Mouse (Mus musculus) midbrain, embryonic 11.5 days (tissue): Measurements from ENCODE around the gene Lix1. TPM values are rescaled to one million over a fixed set of nuclear protein-coding genes. Genes with fewer than 3 reads are reported as not detected.
"Not testable (repeated sequence)": the region's sequence is repeated elsewhere in the genome, so short reads cannot be mapped to it uniquely, and the experiment has no call there.

Source experiments
- ATAC-seq: fragments of 200-750 bp; cut with Nextera tagmentation; 2 replicates; pipeline ENCODE4 v1.8.0; 2017; ENCODE audit warnings: moderate TSS enrichment, moderate library complexity; ENCODE audit not compliant: low FRiP score
- DNase-seq: peaks from one replicate; pipeline ENCODE4 v3.0.0; 2015; ENCODE audit warnings: low spot score; ENCODE audit errors: missing footprints
- H3K27ac ChIP-seq: fragments of 300-500 bp; sonication (generic); 2 replicates; pipeline ENCODE4 v1.5.1; 2014; ENCODE audit warnings: low read depth, low read length
- H3K27me3 ChIP-seq: fragments of 300-500 bp; sonication (generic); 2 replicates; pipeline ENCODE4 v1.6.1; 2014; ENCODE audit warnings: mild to moderate bottlenecking, low read length, moderate library complexity, mixed read lengths; ENCODE audit not compliant: control insufficient read depth, insufficient read depth
- H3K36me3 ChIP-seq: fragments of 300-500 bp; sonication (generic); 2 replicates; pipeline ENCODE4 v1.6.1; 2014; ENCODE audit warnings: mild to moderate bottlenecking, low read length, moderate library complexity, mixed read lengths; ENCODE audit not compliant: control insufficient read depth, insufficient read depth
- H3K4me1 ChIP-seq: fragments of 300-500 bp; sonication (generic); 2 replicates; pipeline ENCODE4 v1.6.1; 2014; ENCODE audit warnings: low read length; ENCODE audit not compliant: control insufficient read depth, insufficient read depth
- H3K4me2 ChIP-seq: fragments of 300-500 bp; sonication (generic); 2 replicates; pipeline ENCODE4 v1.6.1; 2014; ENCODE audit warnings: mild to moderate bottlenecking, moderate library complexity
- H3K4me3 ChIP-seq: fragments of 300-500 bp; sonication (generic); 2 replicates; pipeline ENCODE4 v1.5.1; 2014; ENCODE audit warnings: low read depth, low read length
- H3K9ac ChIP-seq: fragments of 300-500 bp; sonication (generic); 2 replicates; pipeline ENCODE4 v1.6.1; 2014; ENCODE audit warnings: low read length
- H3K9me3 ChIP-seq: fragments of 300-500 bp; sonication (generic); 2 replicates; pipeline ENCODE4 v1.6.1; 2016; ENCODE audit warnings: low read length; ENCODE audit not compliant: control insufficient read depth
- WGBS: fragments of 180-500 bp; shearing (Covaris S2); extraction: QIAGEN DNeasy Blood & Tissue Kit; methylation state at CpG from one replicate; pipeline ENCODE4 v1.1.7; 2014; 5-methylcytosine and 5-hydroxymethylcytosine counted together
- polyA plus RNA-seq: library from polyadenylated mRNA; unstranded; fragments of >200 nt; fragmentation: Nextera tagmentation; extraction: Ambion mirVana; gene quantifications from 2 replicates; pipeline ENCODE4 v1.2.1, GENCODE M21; 2014

Gene Lix1
- polyA plus RNA-seq, 1 experiment from 2014 or later, result 46.9 TPM

DNA sequence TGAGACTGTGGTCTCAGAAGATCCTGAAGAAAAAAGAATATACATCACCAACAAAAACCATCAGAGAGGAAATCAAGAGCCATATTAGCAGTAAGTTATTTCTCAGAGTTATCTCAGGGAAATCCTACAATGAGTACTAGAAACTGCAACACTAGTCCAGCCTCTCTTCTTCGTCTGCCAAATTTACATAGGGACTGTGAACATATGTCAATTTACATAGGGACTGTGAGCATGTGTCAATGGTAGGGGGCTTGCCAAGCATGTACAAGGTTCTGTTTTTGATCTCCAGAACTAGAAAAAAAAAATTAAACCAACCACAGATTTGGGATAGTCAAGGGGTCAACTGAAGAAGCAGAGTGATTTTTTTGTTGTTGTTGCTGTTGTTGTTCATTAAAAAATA, 48.6 kb downstream of the Lix1 start:
- H3K4me2 ChIP-seq, result no peak overlapping the region
- WGBS, result 85% methylated on average over 1 of the region's 1 CpGs
- H3K9me3 ChIP-seq, result no peaks in the 10 kb centered on the region
- H3K9ac ChIP-seq, result no peak overlapping the region
- no peaks in the 10 kb centered on the region for H3K27me3 ChIP-seq
- no peak for DNase-seq
- ATAC-seq, result no peak
- no peaks in the 10 kb centered on the region for H3K36me3 ChIP-seq
- peaks cover 19% of the 10 kb centered on the region for H3K4me1 ChIP-seq
- no peak overlapping the region for H3K4me3 ChIP-seq
- no peak overlapping the region for H3K27ac ChIP-seq

DNA sequence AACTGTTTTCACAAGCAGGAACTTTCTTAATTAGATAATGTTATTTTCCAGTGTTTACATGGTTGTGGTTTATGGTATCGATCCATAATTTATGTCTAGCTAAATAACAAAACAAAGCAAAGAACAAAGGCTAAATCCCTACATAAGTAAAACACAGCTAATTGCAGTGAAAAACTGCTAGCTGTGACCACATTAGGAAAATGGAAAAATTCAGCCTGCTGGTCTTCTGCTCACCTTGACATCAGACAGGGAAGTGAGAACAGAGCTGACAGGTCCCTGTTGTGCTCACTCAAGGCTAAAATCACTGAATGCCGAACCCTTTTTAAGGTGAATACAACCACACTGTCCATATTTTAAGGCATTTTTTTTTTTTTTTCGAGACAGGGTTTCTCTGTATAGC, 50.1 kb downstream of the Lix1 start:
- H3K36me3 ChIP-seq, result no peaks in the 10 kb centered on the region
- WGBS, result 95% methylated on average over 3 of the region's 3 CpGs
- peaks cover 19% of the 10 kb centered on the region for H3K4me1 ChIP-seq
- H3K27ac ChIP-seq, result no peak overlapping the region
- H3K4me2 ChIP-seq, result no peak overlapping the region
- DNase-seq (peak; percentile 73), ATAC-seq (no peak)
- H3K9me3 ChIP-seq, result no peaks in the 10 kb centered on the region
- no peak overlapping the region for H3K4me3 ChIP-seq
- no peaks in the 10 kb centered on the region for H3K27me3 ChIP-seq
- H3K9ac ChIP-seq, result no peak overlapping the region

DNA sequence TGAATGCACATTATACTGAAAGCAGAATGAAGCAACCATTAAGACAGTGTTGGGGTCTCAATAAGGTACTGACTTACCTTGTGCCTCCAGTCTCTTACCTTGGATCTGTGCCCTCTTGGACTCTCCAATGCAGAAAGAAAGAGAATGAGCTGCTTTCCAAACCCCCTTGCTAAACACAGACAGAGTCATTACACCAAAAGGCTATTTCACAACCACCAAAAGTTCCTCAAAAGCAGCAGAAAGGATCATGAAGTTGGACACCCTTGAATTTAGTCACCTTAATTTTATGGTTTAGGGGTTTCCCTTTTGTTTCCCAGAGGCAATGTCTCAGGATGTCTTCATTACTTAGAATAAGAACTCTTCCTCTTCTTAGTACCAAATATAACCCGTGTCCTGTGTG, 52.1 kb downstream of the Lix1 start:
- no peak for ATAC-seq
- no peaks in the 10 kb centered on the region for H3K9me3 ChIP-seq
- peak; percentile 2 for DNase-seq
- H3K4me1 ChIP-seq, result peaks cover 4% of the 10 kb centered on the region; the same call in 1 of the 2 replicates
- H3K9ac ChIP-seq, result no peak overlapping the region
- H3K4me3 ChIP-seq, result no peak overlapping the region
- H3K4me2 ChIP-seq, result no peak overlapping the region
- no peak overlapping the region for H3K27ac ChIP-seq
- H3K36me3 ChIP-seq, result no peaks in the 10 kb centered on the region
- WGBS, result 92% methylated on average over 1 of the region's 1 CpGs
- no peaks in the 10 kb centered on the region for H3K27me3 ChIP-seq

DNA sequence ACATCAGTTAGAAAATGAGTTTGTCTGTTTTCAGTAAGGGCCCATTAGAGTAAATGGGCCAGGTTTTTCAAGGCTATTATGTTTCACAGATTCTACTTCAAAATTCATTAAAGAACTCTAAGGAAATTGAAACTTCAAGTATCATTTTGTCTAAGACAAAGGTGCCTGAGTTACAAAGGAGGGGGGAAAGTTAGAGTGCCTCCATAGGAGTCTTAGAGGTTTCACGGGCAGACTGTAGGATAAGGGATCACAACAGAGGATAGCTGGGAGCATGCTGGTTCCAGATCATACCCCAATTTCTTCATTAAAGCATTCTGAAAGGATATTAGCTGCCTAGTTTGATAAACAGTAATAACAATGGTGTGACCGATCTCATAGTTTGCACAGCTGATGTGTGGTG, 83.3 kb downstream of the Lix1 start:
- Histone ChIP-seq H3K4me2 (no peak overlapping the region), H3K4me1 (no peaks in the 10 kb centered on the region), H3K27ac (no peak overlapping the region), H3K9ac (no peak overlapping the region), H3K4me3 (no peak overlapping the region), H3K36me3 (no peaks in the 10 kb centered on the region), H3K27me3 (no peaks in the 10 kb centered on the region), H3K9me3 (no peaks in the 10 kb centered on the region)
- DNase-seq, result peak; percentile 19
- WGBS, result 72% methylated on average over 2 of the region's 2 CpGs
- no peak for ATAC-seq

DNA sequence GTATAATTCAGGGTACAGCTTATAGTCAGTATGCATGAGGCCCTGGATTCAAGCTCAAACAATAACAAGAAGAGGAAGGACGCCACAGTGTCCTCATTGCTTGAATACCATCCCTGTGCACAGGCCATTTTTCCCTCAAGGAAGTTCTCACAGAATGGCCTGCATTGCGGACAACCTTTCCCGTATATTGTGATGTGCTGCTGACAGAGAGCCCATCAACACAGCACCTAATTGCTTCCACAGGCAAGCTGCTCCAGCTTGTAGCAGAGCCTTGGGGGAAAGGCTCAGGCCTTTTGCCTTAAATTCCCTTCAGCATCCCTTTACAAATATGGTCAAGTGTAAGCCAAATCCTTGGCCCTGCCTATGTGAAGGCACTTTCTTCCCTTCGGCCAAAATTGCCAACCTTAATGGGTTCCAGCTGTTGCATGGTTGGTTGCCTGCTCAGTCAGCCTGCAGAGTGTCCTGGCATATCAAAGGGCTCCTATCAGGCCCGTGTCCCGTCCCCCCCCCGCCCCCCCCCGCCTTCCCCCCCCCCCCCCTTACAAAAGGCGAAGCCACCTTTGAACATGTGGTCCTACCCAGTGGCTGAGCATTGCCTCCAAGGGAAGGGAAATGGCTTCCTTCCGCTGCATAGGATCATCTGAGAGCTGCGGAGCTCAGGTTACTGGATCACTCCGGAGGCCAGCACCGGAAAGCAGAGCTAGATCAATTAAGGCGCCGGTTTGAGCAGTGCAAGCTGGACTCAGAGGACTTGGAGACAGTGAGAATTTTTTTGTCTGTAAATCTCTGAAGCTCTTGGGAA, 88.5 kb downstream of the Lix1 start:
- no peaks in the 10 kb centered on the region for H3K9me3 ChIP-seq
- no peaks in the 10 kb centered on the region for H3K27me3 ChIP-seq
- H3K4me3 ChIP-seq, result no peak overlapping the region
- no peak overlapping the region for H3K27ac ChIP-seq
- ATAC-seq (no peak), DNase-seq (peak; percentile 84)
- WGBS, result 58% methylated on average over 14 of the region's 15 CpGs
- H3K9ac ChIP-seq, result no peak overlapping the region
- H3K4me1 ChIP-seq, result no peaks in the 10 kb centered on the region
- no peaks in the 10 kb centered on the region for H3K36me3 ChIP-seq
- no peak overlapping the region for H3K4me2 ChIP-seq

DNA sequence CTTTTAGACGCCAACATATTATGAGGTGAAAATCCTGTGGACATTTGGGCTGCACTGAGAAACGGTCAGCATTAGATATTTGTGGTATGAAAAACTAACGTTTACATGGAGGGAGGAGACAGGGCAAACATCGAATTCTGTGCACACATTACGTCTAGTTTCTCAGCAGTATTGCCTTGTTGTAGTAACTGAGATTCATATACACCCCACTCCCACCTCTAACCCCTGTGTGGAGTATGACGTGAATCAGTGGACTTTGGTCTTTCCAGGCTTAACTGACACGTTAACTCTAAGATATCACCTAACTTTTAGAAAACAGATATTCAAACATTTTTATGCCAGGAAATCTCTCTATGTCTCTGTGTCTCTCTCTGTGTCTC, 89.1 kb downstream of the Lix1 start:
- Histone ChIP-seq H3K4me3 (no peak overlapping the region), H3K9me3 (no peaks in the 10 kb centered on the region), H3K27me3 (no peaks in the 10 kb centered on the region), H3K4me1 (no peaks in the 10 kb centered on the region), H3K27ac (no peak overlapping the region), H3K36me3 (no peaks in the 10 kb centered on the region), H3K4me2 (no peak overlapping the region), H3K9ac (no peak overlapping the region)
- ATAC-seq (no peak), DNase-seq (no peak)
- WGBS, result 90% methylated on average over 7 of the region's 7 CpGs

DNA sequence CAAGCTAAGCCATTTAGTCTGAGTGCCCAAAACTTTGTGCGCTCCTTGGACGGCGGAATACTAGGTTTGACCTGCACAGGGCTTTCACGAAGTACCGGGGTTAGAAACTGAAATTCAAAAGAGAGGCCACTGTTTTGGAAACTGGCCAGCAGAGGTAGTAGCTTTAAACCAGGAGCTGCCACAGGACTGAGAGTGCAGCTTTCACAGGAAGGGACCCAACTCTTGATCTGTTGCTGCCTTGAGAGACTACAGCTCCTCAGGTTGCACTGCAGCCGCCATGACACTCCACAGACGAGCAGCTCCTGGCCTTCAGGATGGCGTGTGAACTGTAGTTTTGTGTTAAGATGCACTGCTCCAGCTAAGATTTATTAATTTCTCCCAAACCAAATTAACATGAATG, 89.6 kb downstream of the Lix1 start:
- H3K9ac ChIP-seq, result no peak overlapping the region
- ATAC-seq (no peak), DNase-seq (peak; percentile 82)
- H3K4me1 ChIP-seq, result no peaks in the 10 kb centered on the region
- no peak overlapping the region for H3K4me2 ChIP-seq
- no peak overlapping the region for H3K27ac ChIP-seq
- no peaks in the 10 kb centered on the region for H3K27me3 ChIP-seq
- 88% methylated on average over 8 of the region's 8 CpGs for WGBS
- no peaks in the 10 kb centered on the region for H3K36me3 ChIP-seq
- no peaks in the 10 kb centered on the region for H3K9me3 ChIP-seq
- no peak overlapping the region for H3K4me3 ChIP-seq

DNA sequence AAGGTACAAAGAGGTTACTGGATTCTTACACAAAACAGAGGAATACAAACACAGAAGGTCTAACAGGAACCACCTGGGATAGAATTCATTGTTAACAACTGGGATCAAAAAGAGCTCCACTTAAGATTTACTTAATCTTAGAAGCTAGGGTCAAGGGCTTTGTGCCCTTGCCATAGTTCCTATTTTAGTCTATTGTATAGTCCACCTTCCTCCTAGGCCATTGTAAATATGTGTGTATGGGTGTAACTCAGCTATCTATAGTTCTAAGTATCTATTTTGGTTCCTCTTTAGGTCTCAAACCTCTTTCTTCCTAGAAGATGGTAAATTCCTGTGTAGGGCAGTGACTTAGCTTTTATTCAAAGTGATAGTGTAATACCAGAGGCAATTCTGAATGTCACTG, 93.8 kb downstream of the Lix1 start:
- not testable (repeated sequence) for H3K36me3 ChIP-seq, DNase-seq

DNA sequence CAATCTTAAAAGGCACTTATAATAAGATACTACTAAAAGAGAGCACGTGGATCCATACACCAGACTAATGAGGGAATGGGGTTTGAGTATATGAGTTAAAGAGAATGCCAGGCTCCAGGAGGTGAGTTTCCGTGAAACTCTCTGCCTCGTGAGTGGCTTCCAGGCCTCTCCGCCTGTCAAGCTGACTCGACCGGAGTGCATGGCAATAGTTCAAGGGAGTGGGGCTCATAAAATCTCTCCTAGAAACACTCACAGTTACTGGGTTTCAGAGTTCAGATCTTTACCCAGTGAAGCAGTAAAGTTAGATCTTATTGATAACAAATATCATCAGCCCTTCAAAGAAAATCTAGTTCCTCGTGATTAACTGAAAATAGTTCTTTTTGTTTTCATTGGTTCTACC, 94.3 kb downstream of the Lix1 start:
- no peak overlapping the region for H3K9ac ChIP-seq
- H3K4me3 ChIP-seq, result no peak overlapping the region
- no peaks in the 10 kb centered on the region for H3K4me1 ChIP-seq
- H3K36me3 ChIP-seq, result no peaks in the 10 kb centered on the region
- 94% methylated on average over 7 of the region's 7 CpGs for WGBS
- H3K27ac ChIP-seq, result no peak overlapping the region
- ATAC-seq, result no peak
- H3K9me3 ChIP-seq, result no peaks in the 10 kb centered on the region
- no peak overlapping the region for H3K4me2 ChIP-seq
- H3K27me3 ChIP-seq, result no peaks in the 10 kb centered on the region
- DNase-seq, result no peak

More for the DNA sequence above, 93.8 kb downstream of the Lix1 start:
- not testable (repeated sequence) for H3K9me3 ChIP-seq, H3K4me1 ChIP-seq, H3K27me3 ChIP-seq, H3K4me3 ChIP-seq, H3K27ac ChIP-seq, ATAC-seq, H3K4me2 ChIP-seq, H3K9ac ChIP-seq
